Mouse (Mus musculus): ENCODE measurements around the gene Abl2.
"Not testable (repeated sequence)": the region's sequence is repeated elsewhere in the genome, so short reads cannot be mapped to it uniquely, and the experiment has no call there.

The Abl2 gene

DNA sequence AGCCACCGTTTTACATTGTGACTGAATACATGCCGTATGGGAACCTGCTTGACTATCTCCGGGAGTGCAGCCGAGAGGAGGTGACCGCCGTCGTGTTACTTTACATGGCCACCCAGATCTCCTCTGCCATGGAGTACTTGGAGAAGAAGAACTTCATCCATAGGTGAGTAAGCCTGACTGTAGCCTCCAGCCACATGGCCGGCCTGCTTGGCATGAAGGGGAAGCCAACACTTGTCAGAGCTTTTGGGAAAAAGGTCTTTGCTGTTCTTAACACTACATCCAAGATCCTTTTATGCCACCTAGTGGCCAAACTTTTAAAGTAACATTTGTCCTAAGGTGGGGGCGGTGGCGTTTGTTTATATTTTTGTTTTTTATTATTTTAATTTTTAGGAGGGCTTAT is 74.5 kb downstream of the Abl2 start:
- DNase-seq (ENCODE audit: low spot score): no peak

DNA sequence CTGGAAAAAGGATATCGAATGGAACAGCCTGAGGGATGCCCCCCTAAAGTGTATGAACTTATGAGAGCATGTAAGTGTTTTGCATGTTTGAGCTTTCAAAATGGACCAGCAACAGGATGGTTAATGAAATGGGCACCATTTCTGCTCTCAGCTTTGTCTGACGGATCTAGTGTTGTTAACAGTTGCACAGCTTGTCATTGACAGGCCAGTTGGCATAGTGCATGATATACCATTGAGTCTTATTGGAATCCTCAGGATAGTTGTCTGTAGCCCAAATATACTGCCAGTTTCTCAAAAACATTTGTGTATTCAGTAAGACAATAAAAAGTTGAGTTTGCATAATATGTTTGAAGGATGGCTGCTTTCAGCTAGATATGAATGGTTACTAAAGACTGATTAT is 76.6 kb downstream of the Abl2 start:
- DNase-seq (ENCODE audit: low spot score): no peak

DNA sequence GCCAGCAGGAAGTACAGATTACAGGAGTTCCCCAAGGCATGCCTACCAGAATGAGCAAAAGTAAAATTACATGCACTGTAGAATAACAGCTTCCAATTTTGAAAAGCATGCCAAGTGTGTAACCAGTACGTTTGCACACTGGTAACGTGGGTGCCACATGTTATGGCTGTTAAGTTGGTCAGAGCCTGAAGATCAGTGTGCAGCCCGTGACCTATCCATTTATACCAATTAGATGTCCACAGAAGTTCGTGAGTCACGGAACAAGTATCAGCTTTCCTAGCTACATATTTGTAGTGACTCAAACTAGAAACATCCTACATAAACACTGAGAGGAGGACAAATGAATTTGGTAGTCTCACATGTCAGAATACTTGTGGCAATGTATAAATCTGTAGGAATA is 80.9 kb downstream of the Abl2 start:
- no peak for DNase-seq (ENCODE audit: low spot score)

DNA sequence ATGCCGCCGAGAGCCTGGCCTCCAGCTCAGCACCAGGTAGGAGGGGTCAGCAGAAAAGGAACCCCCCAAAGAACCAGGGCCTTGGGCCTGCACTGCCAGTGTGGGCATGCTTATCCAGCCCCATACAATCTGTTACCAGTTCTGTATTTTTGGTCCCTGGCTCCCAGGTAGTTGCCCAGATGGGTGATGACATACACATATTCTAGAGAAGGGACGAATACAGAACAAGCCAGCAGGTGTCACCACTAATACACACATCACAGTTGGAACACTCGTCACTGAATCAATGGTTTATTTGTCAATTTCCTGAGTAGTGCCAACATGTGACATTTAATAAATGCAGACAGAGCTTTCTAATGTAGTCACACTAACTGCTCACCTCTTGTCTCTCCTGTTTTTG is 82.0 kb downstream of the Abl2 start:
- no peak for DNase-seq (ENCODE audit: low spot score)

DNA sequence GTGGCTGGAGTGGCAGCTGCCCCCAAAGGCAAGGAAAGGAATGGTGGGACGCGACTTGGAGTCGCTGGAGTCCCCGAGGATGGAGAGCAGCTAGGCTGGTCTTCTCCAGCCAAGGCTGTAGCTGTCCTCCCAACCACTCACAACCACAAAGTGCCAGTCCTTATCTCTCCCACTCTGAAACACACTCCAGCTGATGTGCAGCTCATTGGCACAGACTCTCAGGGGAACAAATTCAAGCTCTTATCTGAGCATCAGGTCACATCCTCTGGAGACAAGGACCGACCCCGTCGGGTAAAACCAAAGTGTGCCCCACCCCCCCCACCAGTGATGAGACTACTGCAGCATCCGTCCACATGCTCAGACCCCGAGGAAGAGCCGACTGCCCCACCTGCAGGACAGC is 83.2 kb downstream of the Abl2 start:
- DNase-seq (ENCODE audit: low spot score): no peak

DNA sequence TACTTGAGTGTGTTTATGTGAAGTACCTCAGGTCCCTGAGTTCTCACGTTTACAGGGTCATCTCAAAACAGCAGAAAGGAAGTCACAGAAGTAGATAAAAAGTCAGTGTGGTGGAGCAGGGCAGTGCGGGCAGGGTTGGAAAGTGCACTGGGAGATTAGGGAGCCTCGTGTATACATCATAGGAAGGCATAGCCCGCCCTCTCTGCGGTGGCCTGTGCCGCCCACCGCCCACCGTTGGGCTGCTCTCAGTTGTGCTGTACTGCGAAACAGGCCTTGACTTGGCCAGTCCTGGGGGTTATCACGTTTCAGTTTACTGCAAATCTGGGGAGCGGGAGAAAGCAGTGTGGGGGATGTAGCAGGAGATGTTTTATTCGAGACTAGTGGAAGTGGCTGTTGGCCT is 84.2 kb downstream of the Abl2 start:
- DNase-seq (ENCODE audit: low spot score): no peak

DNA sequence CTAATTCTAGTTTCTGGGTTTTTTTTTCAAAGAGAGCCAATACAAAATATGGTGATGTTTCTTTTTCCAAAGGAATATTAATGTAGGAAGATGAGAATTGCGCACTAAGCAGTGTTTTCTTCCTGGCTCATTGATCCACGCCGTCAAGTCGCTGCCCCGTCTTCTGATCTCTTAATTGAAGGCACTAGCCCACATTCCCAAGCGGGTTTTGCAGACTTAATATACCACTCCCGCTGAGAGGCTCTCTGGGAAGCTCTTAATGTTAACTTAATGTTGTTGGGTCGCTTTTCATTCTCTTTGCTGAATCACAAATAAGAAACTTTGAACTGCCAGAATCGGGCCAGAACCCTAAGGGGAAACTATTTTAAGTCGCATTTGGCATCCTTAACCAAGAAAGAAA is 85.5 kb downstream of the Abl2 start:
- DNase-seq (ENCODE audit: low spot score): no peak

DNA sequence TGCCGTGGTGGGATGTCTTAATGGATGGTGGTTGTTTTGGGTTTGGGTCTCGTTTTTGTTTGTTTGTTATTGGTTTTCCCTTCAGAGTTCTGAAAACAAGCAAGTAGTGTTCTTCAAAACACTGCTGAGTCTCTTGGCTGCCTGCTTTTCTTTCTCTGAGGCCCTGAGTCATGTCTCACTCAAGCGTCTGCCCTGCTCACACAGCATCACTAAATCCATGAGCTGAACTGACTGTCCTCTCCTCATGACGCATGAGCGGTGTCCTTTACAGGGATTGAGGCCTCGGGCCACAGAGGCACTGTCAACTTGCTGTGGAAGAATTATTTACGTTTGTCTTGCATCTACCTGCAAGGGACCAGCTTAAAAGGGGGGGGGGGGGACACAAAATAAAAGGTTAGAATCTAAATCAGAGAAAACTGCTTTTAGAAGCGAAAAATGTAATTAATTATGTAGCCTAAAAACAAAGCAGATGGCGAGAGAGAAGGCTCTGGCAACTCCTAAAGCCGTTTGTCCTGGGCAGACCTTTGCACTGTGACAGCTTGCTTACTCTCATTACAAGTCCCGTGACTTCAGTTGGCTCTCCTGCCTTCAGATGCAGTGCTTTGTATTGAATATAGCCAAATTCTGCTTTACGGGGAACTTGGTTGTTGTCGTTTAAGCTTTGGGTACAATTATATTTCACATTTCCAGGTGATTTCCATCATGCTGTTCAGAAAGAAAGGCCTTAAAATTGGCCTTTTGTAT is 86.4 kb downstream of the Abl2 start:
- DNase-seq (ENCODE audit: low spot score): no peak

DNA sequence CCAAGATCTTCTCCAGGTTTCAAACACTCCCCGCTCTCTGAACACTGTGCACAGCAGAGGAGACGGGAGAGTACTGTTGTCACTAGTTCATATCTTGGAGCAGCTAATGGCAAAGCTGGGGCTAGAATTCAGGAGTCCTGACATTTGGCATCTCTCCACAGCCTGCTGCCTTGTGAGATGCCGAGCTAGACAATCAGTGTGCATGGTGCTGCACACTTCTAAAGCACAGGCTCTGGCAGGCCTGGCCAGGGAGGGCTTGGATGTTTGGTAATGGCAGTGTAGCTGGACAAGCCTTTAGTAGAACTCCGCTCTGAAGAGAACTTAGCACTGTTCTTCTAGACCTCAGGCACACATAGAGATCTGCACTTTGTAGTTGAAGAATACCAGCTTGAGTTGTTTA is 87.4 kb downstream of the Abl2 start:
- DNase-seq (ENCODE audit: low spot score): no peak

DNA sequence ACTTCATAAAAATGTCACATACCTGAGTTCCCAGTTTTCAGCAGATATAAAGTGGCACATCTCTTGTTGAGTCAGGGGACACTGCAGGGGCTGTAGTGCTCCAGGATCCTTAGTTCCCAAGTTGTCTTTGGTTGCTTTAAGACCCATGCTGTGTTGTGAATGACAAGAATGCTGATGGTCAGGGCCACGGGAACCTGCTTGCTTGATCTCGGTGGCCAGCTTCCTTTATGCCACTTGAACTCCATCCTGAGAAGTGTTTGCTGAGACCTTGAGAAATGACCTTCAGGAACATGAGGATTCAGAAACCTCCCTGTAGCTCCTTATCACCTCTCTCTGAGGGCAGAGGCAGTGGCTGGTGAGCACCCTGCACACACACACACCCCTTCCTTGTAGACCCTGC is 90.1 kb downstream of the Abl2 start:
- no peak for DNase-seq (ENCODE audit: low spot score)

DNA sequence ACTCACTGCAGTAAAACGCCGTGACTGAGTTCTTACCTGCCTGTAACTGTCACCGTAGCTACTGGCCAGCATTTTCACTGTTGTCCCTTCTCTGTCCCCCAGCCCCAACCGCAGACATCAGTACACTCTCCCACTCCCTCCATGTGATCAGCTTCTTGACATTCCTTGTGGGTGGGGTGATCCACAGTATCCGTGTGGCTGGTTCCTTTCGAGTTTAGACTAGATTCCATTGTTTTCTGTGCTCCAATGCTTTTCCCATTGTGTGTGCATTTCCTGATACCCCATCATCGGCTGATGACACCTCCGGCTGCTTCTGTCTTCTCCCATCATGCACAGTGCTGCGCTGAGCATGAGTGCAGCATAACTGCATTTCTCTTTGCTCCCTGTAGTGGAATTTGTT is 92.0 kb downstream of the Abl2 start:
- DNase-seq (ENCODE audit: low spot score): no peak

DNA sequence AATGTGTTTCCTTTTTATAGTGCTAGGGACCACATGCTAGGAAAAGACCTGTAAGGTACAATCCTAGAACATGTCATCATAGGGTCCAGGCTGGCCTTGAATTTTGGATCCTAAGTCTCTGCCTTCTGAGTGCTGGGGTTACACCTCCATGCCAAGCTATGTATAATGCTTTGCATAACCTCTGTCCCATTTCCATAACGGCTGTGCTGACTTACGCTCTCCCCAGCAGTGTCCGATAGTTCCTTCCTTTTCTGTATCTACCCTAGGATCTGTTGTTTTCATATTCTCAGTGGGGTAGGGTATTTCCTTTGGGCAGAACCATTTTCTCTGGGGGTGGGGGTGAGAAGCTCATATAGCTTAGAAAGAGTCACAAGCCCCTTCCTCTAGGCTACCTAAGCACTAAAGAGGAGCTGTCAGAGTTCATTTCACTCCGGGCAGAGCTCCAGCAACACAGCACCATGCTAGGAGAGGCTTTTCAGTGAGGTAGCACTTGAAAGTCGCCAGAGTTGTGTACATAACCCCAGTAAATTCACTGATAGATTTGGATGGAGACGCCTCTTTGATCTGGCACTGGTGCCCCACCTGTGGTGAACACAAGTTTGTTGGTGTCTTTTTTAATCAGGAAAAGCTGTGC is 93.7 kb downstream of the Abl2 start:
- no peak for DNase-seq (ENCODE audit: low spot score)

DNA sequence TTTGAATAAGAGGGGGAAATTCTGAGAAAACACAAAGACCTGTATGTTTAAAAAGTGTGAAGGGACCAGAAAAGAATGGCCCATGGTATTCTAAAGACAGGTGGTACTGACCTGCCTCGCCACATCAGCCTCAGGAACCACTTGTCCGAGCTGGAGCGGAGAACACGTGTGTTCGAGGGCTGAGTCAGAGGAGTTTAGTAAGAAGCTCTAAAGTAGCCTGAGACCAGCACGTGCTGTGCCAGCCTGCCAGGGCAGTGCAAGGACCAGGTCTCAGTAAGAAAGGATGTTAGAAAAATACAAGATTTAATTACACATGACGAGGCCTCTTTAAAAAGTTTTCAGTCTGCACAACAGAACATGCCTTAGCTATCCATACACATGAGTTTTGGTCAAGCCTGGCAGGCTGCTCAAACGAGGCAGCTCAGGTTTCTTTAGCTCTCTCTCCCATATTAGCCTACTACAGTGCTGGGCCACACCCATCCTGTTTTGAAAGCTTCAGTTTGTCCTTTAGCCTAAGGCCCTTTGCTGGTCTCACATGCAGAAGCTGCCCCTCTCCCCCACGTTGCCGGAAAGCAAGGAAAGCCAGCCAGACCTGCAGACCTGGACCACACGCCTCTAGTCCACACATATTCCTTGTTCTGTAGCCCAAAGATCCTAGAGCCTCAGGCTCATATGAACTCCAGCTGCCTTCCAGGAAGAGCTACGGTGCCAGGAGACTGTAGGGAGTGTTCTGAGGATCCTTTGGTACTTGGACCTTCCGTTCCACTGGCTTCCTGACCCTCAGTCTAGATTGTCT is 96.3 kb downstream of the Abl2 start:
- DNase-seq (ENCODE audit: low spot score): no peak

DNA sequence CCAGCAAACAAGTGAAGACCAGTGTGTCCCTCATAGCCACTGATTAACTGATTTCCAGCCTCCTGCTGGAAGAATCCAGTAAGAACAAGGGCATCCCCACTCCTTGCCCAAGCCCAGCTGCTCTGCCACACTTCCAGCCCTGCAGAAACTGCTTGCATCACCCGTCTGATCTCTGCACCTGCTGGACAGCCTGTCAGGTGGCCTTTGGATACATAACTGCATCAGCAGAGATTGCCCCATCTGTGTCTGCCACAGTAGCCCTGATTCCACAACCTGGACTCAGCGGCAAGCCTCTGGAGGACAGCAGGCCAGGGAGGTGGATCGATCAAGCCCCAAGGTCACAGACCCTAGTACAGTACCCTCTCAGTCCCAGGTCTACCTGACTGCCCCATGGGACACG is 98.9 kb downstream of the Abl2 start:
- DNase-seq (ENCODE audit: low spot score): no peak

DNA sequence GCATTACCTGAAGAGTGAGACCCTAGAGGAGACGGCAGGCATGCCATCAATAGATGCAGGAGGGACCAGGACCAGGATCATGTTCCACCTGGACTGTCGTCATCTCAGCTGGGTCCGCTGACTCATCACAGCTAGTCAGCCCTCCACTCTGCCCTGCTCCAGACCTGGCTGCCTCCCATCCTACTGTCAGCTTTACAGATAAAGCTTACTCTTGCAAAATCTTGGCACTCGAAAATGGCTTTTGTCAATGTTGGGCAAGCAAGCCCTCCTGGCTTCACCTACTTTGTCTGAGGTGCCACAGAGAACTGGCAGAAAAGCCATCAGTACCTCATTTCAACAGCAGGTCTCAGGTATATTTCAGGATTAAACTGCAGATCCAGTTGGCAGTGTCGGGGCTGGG is 100.1 kb downstream of the Abl2 start:
- DNase-seq (ENCODE audit: low spot score): no peak

DNA sequence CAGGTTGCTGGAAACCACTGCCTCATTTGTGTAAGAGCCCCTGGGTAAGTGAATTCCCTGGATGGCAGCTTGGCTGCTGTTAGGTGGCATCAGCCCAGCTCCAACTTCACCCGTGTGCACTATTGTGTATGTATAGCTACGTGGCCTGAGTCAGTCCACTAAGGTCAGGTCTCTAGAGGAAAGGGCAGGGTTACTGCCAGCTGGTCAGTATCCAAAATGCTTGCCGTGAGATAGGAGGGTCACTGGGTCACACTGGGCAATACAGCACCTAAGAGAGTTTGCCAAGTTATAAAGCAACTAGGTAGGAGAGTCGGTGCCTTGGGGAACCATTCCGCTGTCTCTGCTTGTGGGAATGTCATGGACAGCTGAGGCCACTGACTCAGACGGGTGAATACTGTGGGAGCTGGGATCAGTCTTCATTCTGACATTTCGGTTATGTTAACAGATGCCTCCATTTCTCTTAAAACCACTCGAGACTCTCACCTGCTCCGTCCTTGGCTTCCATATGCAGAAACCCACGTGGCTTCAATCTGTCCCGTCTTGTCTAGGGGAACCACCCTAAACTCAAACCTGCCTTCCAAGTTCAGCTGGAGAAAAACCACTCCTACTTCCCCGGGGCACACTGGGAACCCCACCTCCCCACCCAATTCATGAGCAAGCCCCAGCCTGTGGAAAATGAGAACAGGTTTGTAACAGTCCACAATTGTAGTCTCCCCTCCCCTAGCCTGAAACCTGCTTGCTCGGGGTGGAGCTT is 101.5 kb downstream of the Abl2 start:
- no peak for DNase-seq (ENCODE audit: low spot score)

DNA sequence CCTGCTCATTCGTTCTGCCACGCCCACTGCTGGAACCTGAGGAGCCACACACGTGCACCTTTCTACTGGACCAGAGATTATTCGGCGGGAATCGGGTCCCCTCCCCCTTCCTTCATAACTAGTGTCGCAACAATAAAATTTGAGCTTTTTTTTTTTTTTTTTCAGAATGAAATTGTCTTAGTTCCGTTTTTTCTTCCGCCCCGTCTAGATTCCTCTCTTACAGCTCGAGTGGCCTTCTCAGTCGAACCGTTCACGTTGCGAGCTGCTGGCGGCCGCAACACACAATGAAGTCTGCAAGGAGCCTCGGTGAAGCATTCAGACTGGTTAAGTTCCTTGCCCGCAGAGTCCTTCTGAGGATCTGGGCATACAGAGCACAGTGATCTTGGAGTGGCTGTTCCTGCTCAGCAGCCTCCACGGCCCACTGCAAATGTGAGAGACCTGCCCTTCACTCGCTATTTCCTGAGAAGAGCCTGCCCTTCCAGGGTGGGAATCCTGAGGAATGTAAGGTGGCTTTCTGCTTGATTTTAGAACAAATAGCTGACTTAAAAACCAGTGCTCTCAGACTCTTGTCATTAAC is 102.2 kb downstream of the Abl2 start:
- not testable (repeated sequence) for DNase-seq (ENCODE audit: low spot score)

DNA sequence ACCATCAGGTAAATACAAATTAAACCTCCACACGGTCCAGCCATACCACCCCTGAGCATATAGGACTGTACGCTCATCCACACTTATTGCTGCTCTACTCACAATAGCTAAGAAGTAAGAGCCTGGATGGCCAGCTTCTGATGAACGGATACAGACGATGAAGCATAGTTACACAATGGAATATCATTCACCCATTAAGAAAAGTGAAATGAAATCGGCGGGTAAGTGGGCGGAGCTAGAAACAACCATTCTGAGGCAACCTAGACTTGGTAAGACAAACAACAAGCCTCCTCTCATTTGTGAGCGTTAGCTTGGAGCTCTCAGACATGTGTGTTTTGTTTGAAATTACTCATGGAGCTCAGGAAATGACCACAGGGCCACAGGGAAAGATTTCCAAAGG is 107.2 kb downstream of the Abl2 start:
- no peak for DNase-seq (ENCODE audit: low spot score)

DNA sequence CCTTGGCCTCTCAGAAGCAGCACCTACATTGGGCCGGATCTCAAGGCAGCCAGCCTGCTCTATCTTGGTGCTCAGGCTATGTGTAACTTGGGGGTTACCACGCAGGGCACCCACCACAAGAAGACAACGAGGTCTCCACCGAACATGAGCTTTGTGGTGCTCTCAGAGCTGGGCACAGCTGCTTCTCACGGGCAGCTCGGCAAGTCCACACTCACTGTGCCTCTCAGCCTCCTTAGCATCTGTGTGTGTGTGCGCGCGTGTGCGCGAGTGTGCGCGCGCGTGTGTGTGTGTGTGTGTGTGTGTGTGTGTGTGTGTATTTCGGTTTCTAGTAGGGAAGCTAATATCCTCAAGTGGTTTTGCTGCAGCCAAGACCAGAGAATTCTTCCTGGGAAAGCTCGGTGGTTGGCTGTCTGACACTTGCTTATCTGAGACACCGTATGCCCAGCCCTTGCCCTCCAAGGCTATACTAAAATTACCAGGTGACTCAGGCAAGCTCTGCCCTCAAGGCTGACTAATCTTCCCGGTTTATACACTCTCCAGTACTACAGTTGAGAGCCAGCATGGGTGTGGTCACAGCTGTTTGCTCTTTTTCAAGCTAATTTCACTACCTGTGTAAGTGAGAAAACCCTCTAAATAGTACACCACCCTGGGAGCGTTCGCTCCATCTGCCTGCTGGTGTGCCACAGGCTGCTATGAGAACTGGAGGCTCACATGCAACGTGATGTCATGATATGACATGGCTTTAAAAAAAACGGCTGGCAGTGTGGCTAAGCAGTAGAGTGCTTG is 108.7 kb downstream of the Abl2 start:
- no peak for DNase-seq (ENCODE audit: low spot score)

DNA sequence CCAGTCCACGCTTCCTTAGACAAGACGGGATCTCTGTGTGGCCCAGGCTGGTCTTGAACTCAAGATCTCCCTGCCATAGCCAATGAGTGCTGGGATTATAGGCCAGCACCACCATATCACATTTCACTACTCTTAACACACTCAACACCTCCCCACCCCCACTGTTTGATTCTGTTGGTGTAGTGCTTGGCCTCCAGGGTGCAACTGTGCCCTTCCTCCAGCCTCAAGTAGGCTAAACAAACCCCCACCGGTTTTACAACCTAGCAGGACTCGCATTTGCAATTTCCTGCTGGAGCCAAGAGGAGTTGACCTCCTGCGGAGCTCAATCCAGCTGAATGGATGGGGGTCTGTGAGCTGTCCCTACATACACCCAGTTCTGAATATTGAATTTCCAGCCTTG is 110.0 kb downstream of the Abl2 start:
- DNase-seq (ENCODE audit: low spot score): no peak

DNA sequence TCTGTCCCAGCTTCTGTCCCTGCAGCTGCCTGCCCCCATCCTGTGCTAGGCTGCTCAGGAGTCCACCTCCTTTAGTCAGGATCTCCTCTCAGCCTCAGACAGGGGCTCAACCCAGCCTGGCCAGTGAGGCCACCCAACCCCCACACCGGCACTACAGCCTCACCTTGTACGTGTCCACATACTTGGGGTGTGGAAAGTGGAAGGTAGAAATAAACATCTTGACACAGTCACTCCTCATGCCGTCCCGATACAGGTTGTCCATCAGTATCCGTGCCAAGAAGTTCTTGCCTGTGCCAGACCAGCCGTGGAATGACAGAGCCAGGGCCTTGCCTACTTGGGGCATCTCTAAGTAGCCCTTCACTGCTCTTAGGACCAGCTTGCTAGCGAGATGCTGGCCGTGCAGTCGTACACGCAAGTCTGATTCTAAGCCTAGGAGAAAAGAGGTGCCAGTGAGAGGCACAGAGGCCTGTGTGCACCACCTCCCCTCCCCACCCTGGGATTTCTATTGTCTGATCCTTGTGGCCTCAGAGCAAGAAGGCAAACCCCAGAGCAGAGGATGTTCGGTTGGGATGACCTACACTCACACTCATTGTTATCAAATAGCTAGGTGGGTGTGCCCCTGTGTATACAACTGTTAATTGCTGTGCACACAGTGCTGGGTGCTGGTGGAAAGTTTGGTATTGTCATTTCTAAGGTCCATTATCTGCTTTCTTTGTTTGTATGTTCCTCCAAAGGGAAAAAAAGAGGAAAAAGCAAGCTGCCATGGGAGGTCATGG is 110.8 kb downstream of the Abl2 start:
- no peak for DNase-seq (ENCODE audit: low spot score)
